Mouse (Mus musculus): ENCODE measurements around the gene Aqp9. TPM values are rescaled to one million over a fixed set of nuclear protein-coding genes. Genes with fewer than 3 reads are reported as not detected.
A peak's percentile ranks its signal among the peaks of the same experiment; 100 is the strongest.

Gene Aqp9
- polyA plus RNA-seq, 1 experiment: 1.0 TPM

GRCm38 (mm10) chr9:71146210-71146609, 22.3 kb downstream of the Aqp9 start:
- H3K4me3 ChIP-seq (replicated peaks; ENCODE audit: insufficient read depth, low read depth, low read length): no peak overlapping the region
- no peak overlapping the region for H3K27ac ChIP-seq (ENCODE audit: insufficient read depth, low read length)
- H3K27me3 ChIP-seq (ENCODE audit: control insufficient read depth, insufficient read depth, low read length): no peaks in the 10 kb centered on the region
- no peaks in the 10 kb centered on the region for H3K4me1 ChIP-seq (ENCODE audit: control insufficient read depth, insufficient read depth, low read length)
- TF ChIP-seq CTCF (IDR thresholded peaks at IDR 0.05; ENCODE audit: borderline replicate concordance, insufficient read depth, low read depth, low read length): no peak
- TF ChIP-seq POLR2A (IDR thresholded peaks at IDR 0.05; ENCODE audit: borderline replicate concordance, insufficient read depth, low read length): no peak
- DNase-seq: no peak
- WGBS: 75% methylated on average over 10 of the region's 10 CpGs

DNA sequence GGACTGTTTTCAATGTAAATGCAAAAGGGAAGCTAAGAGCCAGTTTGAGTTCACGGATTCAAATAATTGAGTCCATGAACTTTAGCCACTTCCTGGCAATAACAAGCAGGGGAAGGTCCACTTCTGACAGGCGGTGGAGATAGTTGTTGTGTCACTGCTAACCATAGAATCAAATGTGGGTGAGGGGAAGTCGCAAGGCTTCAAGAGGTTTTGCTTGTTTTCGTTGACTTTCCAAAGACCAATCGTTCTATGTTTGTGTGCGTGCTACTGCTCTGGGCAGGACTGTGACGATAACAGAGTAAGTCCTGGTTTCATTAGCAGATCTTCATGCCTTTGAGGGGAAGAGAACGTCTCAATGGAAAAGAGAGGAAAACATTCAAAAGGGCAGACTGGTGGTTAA, 28.3 kb downstream of the Aqp9 start:
- no peak for DNase-seq
- H3K27me3 ChIP-seq (ENCODE audit: control insufficient read depth, insufficient read depth, low read length): no peaks in the 10 kb centered on the region
- 93% methylated on average over 8 of the region's 8 CpGs for WGBS
- H3K4me1 ChIP-seq (ENCODE audit: control insufficient read depth, insufficient read depth, low read length): no peaks in the 10 kb centered on the region
- H3K27ac ChIP-seq (ENCODE audit: insufficient read depth, low read length): no peak overlapping the region
- H3K4me3 ChIP-seq (replicated peaks; ENCODE audit: insufficient read depth, low read depth, low read length): no peak overlapping the region
- TF ChIP-seq CTCF (IDR thresholded peaks at IDR 0.05; ENCODE audit: borderline replicate concordance, insufficient read depth, low read depth, low read length) (no peak), POLR2A (IDR thresholded peaks at IDR 0.05; ENCODE audit: borderline replicate concordance, insufficient read depth, low read length) (no peak)

GRCm38 (mm10) chr9:71138936-71139335, 29.5 kb downstream of the Aqp9 start:
- no peak for DNase-seq
- TF ChIP-seq POLR2A (IDR thresholded peaks at IDR 0.05; ENCODE audit: borderline replicate concordance, insufficient read depth, low read length) (no peak), CTCF (IDR thresholded peaks at IDR 0.05; ENCODE audit: borderline replicate concordance, insufficient read depth, low read depth, low read length) (no peak)
- 91% methylated on average over 2 of the region's 2 CpGs for WGBS
- H3K4me1 ChIP-seq (ENCODE audit: control insufficient read depth, insufficient read depth, low read length): no peaks in the 10 kb centered on the region
- H3K4me3 ChIP-seq (replicated peaks; ENCODE audit: insufficient read depth, low read depth, low read length): no peak overlapping the region
- no peak overlapping the region for H3K27ac ChIP-seq (ENCODE audit: insufficient read depth, low read length)
- H3K27me3 ChIP-seq (ENCODE audit: control insufficient read depth, insufficient read depth, low read length): no peaks in the 10 kb centered on the region

- H3K4me3 ChIP-seq (replicated peaks; ENCODE audit: insufficient read depth, low read depth, low read length): no peak overlapping the region
- DNase-seq: no peak
- TF ChIP-seq CTCF (IDR thresholded peaks at IDR 0.05; ENCODE audit: borderline replicate concordance, insufficient read depth, low read depth, low read length): no peak
- no peaks in the 10 kb centered on the region for H3K4me1 ChIP-seq (ENCODE audit: control insufficient read depth, insufficient read depth, low read length)
- H3K27ac ChIP-seq (ENCODE audit: insufficient read depth, low read length): no peak overlapping the region
- H3K27me3 ChIP-seq (ENCODE audit: control insufficient read depth, insufficient read depth, low read length): no peaks in the 10 kb centered on the region
- 73% methylated on average over 6 of the region's 6 CpGs for WGBS
These were observed 31.1 kb downstream of the Aqp9 start for GRCm38 (mm10) chr9:71137267-71137945.

DNA sequence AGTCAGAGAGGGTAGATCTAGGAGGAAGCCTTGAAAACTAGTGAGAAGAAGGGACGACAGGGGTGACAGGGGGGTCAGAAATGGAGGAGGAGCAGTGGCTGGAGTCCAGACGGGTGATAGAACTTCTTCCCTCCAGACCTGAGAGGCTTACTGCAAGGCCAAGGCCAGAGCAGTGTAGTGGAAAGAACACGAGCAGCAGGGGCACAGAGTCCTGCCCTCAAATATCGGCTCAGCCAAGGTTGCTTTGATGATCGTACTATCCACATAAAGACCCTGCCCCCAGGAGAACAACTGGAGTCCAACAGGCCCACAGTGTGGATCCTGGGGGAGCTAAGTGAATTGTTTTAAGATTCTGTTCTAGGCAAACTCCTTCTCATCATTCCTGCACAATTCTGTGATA, 33.4 kb downstream of the Aqp9 start:
- WGBS: 29% methylated on average over 5 of the region's 5 CpGs
- Histone ChIP-seq H3K4me3 (replicated peaks; ENCODE audit: insufficient read depth, low read depth, low read length) (no peak overlapping the region), H3K27me3 (ENCODE audit: control insufficient read depth, insufficient read depth, low read length) (no peaks in the 10 kb centered on the region), H3K27ac (ENCODE audit: insufficient read depth, low read length) (no peak overlapping the region), H3K4me1 (ENCODE audit: control insufficient read depth, insufficient read depth, low read length) (no peaks in the 10 kb centered on the region)
- DNase-seq: no peak
- TF ChIP-seq POLR2A (IDR thresholded peaks at IDR 0.05; ENCODE audit: borderline replicate concordance, insufficient read depth, low read length): no peak
- no peak for TF ChIP-seq CTCF (IDR thresholded peaks at IDR 0.05; ENCODE audit: borderline replicate concordance, insufficient read depth, low read depth, low read length)

DNA sequence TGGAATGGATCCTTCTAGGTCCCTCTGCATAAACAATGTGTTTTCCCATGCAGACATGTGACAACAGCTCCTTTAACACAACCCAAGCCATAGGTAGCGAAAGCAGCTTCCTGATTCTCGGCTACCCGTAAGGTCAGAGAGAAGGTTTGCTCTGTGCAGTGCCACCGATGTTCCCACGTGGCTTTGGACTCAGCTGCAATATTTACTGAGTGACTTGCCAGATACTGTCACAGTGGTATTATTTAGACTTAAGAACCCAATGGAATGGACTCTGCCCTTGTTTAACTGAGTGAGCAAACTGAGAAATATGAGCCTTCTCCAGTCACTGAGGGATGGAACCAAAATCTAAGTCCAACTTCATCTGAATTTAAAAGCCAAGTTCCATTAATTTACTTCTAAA, 35.3 kb downstream of the Aqp9 start:
- DNase-seq: no peak
- H3K27me3 ChIP-seq (ENCODE audit: control insufficient read depth, insufficient read depth, low read length): no peaks in the 10 kb centered on the region
- no peaks in the 10 kb centered on the region for H3K4me1 ChIP-seq (ENCODE audit: control insufficient read depth, insufficient read depth, low read length)
- no peak overlapping the region for H3K27ac ChIP-seq (ENCODE audit: insufficient read depth, low read length)
- 88% methylated on average over 5 of the region's 5 CpGs for WGBS
- no peak for TF ChIP-seq CTCF (IDR thresholded peaks at IDR 0.05; ENCODE audit: borderline replicate concordance, insufficient read depth, low read depth, low read length)
- TF ChIP-seq POLR2A (IDR thresholded peaks at IDR 0.05; ENCODE audit: borderline replicate concordance, insufficient read depth, low read length): no peak
- no peak overlapping the region for H3K4me3 ChIP-seq (replicated peaks; ENCODE audit: insufficient read depth, low read depth, low read length)

DNA sequence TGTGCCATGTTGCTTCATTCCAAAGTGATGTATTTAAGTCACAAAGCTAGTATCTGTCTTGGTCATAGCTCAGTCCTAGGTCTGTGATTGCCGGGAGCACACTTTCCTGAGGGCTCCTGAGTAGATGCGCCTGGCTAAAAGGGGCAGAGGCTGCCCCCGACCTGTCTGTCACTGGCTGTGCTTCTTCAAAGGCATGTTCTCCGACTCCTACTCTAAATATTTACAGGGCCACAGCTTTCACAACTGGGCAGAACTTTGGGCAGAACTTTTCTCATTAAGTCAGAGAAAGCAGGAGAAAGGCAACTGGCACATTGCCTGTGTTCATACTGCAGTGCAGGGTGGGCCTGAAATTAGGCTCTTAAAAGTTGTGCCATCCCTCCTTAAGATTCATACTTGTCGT, 36.7 kb downstream of the Aqp9 start:
- Histone ChIP-seq H3K27ac (ENCODE audit: insufficient read depth, low read length) (no peak overlapping the region), H3K4me1 (ENCODE audit: control insufficient read depth, insufficient read depth, low read length) (no peaks in the 10 kb centered on the region), H3K27me3 (ENCODE audit: control insufficient read depth, insufficient read depth, low read length) (no peaks in the 10 kb centered on the region), H3K4me3 (replicated peaks; ENCODE audit: insufficient read depth, low read depth, low read length) (no peak overlapping the region)
- WGBS: 78% methylated on average over 5 of the region's 5 CpGs
- DNase-seq: no peak
- TF ChIP-seq CTCF (IDR thresholded peaks at IDR 0.05; ENCODE audit: borderline replicate concordance, insufficient read depth, low read depth, low read length) (no peak), POLR2A (IDR thresholded peaks at IDR 0.05; ENCODE audit: borderline replicate concordance, insufficient read depth, low read length) (no peak)

GRCm38 (mm10) chr9:71128911-71129310, 39.6 kb downstream of the Aqp9 start:
- Histone ChIP-seq H3K4me1 (ENCODE audit: control insufficient read depth, insufficient read depth, low read length) (no peaks in the 10 kb centered on the region), H3K27me3 (ENCODE audit: control insufficient read depth, insufficient read depth, low read length) (no peaks in the 10 kb centered on the region), H3K27ac (ENCODE audit: insufficient read depth, low read length) (no peak overlapping the region), H3K4me3 (replicated peaks; ENCODE audit: insufficient read depth, low read depth, low read length) (no peak overlapping the region)
- 49% methylated on average over 5 of the region's 5 CpGs for WGBS
- DNase-seq: peak; percentile 12 to 32
- no peak for TF ChIP-seq POLR2A (IDR thresholded peaks at IDR 0.05; ENCODE audit: borderline replicate concordance, insufficient read depth, low read length)
- TF ChIP-seq CTCF (IDR thresholded peaks at IDR 0.05; ENCODE audit: borderline replicate concordance, insufficient read depth, low read depth, low read length): 0 out of 2 replicates have a peak, but pooled peaks have one; percentile 1

All from cerebellum, adult 2 months (tissue).